Mouse (Mus musculus) hematopoietic stem cell, adult 5-6 weeks (primary cell): Measurements from ENCODE around the gene Enox1. TPM values are rescaled to one million over a fixed set of nuclear protein-coding genes. Genes with fewer than 3 reads are reported as not detected.

Experiments used
- ATAC-seq, 2 experiments: fragments of 125-278 bp in 1 of 2; replicated peaks in 1 of 2; 2 replicates each; pipeline ENCODE4 v1.8.0; 2016 to 2017; ENCODE audit warnings: inconsistent platforms in 2 of 2, mild to moderate bottlenecking in 2 of 2, moderate number of reproducible peaks in 2 of 2, low read depth in 1 of 2, moderate TSS enrichment in 1 of 2; ENCODE audit not compliant: low FRiP score in 2 of 2, poor library complexity in 2 of 2, severe bottlenecking in 2 of 2, insufficient read depth in 1 of 2, low TSS enrichment in 1 of 2
- total RNA-seq: library from RNA; stranded (forward); fragments of 172-1452, 232-1000 nt; gene quantifications from 2 replicates; pipeline ENCODE4 v1.2.3, GENCODE M21; 2017

Enox1 gene
- total RNA-seq, 1 experiment from 2014 or later: 0.50 TPM

DNA sequence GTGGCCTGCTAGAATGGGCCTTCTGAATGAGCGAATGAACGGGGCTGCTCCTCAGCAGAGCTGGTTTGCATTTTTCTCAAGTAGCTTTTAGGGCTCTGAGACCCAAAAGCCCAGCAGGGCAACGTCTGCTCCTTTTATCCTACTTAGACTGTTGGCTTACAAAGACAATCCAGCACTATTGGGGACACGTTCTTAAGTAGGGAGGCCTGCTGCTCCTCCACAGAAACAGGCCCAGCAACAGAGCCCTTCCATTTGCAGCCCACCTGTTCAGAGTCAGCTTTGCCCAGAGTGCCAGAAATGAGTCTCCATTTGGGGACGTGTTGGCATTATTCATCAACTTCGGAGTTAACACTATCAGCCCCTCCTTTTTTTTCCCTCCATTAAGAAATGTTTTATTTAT, 548.4 kb downstream of the Enox1 start:
- no peak for ATAC-seq

DNA sequence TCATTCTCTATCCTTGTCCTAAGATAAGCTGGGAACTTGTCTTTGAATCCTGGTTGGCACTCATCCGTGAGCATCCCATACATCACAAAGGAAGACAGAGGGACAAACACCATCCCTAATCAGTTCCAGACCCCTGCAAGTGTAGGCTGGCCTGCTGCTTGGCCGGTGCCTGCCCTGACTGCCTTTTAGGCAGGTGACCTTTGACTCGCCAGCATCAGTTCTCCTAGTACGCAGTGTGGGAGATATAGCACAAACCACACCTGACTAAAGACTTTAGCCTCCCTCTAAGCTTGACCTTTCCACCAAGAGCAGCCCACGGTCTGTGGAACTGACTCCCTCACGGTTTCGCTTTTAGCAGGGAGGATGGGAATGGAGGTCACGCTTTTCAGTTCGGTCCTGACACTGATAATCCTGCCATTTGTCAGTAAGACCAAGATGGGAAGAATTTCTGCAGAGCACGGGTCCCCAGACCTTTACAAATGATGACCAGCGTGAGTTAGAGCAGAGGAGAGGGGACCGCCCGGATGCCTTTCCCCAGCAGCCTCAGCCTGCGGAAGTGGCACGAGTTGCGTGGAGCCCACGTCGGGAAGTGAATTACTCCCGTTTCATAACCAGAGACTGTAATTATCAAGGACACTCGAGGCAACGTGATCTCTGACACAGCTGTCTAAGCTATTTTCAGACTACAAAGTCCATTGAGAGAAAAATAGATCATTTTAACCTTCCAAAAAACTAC, 550.1 kb downstream of the Enox1 start:
- no peak for ATAC-seq

GRCm38 (mm10) chr14:77707279-77707678, 550.7 kb downstream of the Enox1 start:
- no peak for ATAC-seq

DNA sequence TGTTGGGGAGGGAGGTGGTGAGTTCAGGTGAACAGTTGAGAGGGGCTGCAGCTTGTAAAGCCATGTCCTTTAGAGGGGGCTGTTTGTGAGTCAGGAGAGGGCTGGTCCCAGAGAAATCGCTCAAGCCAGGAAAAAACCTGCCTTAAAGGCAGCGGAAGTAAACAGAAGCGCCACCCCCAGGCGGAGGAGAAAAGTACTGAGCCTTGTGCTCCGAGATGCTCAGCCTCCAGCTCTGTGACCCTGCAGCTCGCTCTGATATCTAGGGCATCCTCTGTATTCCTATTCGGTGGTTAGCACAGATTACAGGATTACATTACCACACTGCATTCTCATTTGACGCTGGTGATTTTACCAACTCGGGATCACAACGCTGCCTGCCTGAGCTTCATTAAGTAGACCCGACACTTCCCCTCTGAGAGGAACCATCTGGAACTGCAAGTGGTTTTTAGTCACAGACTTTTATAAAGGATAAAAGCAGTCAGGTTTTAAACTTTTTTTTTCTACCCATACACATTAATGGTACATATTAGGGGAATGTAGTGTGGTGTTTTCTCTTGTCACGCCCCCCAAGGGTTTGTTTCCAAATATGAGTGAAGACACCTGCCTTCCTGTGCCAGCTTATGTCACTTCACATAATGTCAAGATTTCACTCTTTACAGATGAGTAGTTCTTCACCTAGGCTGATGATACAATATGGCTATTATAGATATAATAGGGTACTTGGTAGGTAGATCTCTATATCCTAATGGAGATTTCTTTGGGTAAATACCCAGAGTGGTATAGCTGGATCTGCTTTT, 552.0 kb downstream of the Enox1 start:
- ATAC-seq: no peak

DNA sequence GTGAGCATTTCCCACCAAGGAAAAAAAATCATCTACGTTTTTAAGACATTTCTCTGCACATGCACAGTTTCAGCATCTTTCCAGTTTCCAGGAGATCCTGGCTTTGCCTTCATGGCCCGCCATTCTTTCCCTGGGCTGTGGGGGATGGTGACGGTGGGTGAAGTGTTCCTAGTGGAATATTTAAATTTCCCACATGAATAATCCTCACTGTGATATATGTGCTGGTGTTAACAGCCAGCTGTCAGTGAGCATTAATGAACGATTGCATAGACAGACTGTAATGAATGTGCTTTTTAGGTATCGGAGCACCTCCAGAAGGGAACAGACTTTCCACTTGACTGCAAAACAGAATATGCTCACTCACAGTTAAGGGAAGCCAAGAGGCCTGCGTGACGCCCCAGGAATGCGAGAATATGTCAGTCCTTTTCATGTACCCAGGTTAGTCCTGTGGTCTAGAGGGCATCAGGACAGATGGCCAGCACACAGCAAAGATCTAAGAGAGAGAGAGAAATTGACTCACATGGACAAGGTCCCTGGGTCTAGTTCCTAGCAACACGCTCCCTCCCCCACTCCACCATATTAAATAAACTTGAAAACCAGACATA, 558.5 kb downstream of the Enox1 start:
- no peak for ATAC-seq

GRCm38 (mm10) chr14:77716981-77717380, 560.4 kb downstream of the Enox1 start:
- no peak for ATAC-seq

DNA sequence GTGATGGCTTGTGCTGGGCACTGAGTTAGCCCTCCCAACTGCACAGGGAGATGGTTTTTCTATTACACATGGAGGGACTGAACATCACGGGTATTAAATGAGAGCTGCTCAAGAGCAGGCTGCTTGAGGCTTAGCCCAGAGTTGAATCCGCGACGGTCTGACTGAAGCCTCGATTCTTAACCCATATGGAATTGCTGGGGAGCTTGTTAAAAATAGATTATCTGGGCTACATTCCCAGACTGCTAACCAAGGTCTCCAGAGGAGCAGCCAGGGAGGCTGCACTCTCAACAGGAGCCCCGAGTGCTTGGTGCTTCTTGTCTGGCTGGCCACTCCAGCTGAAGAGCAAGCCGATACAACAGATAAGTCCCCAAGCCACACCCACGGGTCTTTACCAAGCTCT, 562.3 kb downstream of the Enox1 start:
- ATAC-seq: no peak

DNA sequence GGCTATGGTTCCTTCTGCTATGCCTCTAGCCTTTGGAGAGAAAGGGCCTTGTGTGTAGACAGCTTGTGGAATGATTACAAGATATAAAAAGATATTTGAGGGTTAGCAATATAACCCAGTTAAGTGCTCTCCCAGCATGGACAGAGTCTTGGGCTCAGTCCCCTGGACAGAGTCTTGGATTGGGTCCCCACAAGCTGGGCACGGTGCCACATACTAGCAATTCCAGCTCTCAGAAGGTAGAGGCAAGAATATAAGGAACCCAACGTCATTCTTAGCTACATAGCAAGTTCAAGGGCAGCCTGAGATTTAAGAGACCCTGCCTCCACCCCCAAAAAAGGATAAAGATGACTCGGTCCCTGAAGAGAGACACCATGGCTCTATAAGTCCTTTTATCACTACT, 581.5 kb downstream of the Enox1 start:
- ATAC-seq: no peak

DNA sequence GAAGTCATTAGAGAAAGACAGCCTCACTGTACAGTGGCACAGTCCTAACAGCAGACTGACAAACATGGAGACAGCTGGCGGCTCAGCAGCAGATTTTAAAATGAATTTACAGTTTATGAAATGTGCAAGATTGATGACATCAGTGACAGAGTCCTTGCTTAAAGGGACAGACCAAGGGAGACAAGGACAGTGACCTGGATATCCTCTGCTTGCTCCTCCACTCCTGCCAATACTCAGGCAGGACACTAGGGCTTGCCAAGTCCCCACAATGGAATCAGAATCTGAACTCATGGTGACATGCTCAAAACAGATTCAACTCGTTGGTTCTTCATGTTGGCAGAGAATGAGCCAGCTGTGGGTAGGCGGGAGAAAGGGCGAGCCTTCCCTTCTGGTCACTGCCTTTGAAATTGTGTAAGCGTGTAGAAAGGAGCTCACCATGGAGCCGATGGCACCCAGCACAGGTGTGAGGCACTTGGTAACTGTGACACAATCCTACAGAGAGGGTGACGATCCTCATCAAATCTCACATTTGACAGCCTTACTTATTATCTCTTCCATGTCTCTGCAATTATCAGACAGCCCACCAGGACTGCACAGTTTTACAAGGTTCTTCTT, 582.3 kb downstream of the Enox1 start:
- ATAC-seq: no peak

DNA sequence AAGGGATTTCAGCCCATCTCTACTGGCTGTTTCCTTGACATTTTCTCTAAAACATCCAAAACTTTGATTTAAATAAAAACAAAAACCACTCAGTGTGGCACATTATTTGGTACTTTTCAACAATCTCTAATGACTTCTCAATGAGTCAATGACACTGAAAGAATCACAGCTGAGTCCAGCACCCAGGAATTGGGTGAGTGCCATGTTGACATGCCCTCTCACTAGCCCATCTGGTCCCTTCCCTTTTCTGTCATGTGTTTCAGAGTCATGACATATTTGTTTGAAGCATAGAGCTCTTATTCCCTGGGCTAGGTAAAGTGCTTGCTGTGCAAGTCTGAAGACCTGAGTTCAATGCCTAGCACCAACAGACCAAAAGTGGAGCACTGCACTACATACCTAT, 582.8 kb downstream of the Enox1 start:
- no peak for ATAC-seq

- no peak for ATAC-seq
Observed at GRCm38 (mm10) chr14:77744638-77745240, 588.2 kb downstream of the Enox1 start.

GRCm38 (mm10) chr14:77748920-77749319, 592.4 kb downstream of the Enox1 start:
- ATAC-seq: no peak

Other genes starting within 250 kb of the Enox1 start
- gene Ccdc122, start 120.0 kb upstream of the Enox1 start, total RNA-seq: 25.2 and 27.2 TPM in 2 replicates
- gene Lacc1, start 119.9 kb upstream of the Enox1 start, total RNA-seq: 6.7 and 8.0 TPM in 2 replicates